Mouse (Mus musculus) monocyte, adult 5-6 weeks (primary cell): Measurements from ENCODE around the gene Rab8b. TPM values are rescaled to one million over a fixed set of nuclear protein-coding genes. Genes with fewer than 3 reads are reported as not detected.
"Not testable (repeated sequence)": the region's sequence is repeated elsewhere in the genome, so short reads cannot be mapped to it uniquely, and the experiment has no call there.

Experiments used
- ATAC-seq: fragments of 153-309, 156-312 bp; replicated peaks from 2 replicates; pipeline ENCODE4 v1.8.0; 2017; ENCODE audit warnings: mild to moderate bottlenecking; ENCODE audit not compliant: low TSS enrichment, insufficient number of reproducible peaks, severe bottlenecking, poor library complexity, low FRiP score
- total RNA-seq: library from RNA; stranded (forward); fragments of 200-1000, 200-491, 200-594 nt; gene quantifications from 3 replicates; pipeline ENCODE4 v1.2.3, GENCODE M21; 2017

The Rab8b gene
- total RNA-seq, 1 experiment from 2014 or later, result 179 TPM

DNA sequence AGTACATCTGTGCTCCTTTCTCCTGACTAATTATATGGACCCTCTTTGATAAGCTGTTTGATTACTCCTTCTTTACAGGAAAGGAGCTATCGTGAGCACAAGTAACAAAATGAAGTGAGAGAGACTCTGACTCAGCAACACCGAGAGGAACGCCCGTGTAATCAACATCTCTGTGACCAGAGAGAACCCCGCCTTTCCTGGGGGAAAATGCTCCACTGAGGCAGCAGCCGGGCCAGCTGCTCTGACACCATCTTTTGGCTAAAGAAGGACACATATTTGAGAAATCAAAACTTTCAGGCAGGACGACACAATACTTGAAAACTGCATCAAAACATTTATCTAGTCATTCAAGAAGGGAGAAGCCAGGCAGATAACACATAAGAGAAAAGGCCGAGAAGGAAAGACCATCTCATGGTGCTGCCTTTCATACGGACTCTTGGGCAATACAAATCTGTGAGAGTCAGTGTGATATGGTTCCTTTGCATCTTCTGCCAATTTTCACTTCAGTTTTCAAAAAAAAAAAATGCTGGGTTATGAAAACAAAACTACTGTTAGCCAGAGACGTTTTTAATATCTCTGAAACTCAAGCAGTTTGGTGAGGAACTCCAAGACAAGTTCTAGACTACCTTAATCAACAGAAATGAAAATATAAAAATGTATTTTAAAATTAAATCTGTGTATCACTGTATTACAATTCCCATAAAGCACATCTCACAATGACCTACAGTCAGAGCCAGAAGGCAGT lies 24.3 kb downstream of the Rab8b start:
- ATAC-seq, result no peak

DNA sequence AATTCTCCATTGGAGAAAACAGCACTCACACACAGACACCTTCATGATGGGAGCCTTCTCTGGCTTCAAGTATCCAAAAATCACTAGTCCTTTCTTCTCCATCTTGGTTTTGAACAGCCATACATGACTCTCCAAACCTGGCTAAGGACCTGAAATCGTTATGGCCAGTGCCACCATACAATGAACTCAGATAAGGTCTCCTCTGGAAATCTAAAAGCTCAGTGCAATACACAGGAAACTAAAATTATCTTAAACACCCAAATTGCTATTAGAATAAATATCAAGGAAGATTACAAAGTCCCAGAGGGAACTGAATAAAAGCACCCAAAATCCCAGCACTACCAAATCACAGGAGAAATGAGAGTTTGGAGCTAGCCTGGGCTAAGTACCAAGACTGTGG lies 25.1 kb downstream of the Rab8b start:
- ATAC-seq, result no peak

DNA sequence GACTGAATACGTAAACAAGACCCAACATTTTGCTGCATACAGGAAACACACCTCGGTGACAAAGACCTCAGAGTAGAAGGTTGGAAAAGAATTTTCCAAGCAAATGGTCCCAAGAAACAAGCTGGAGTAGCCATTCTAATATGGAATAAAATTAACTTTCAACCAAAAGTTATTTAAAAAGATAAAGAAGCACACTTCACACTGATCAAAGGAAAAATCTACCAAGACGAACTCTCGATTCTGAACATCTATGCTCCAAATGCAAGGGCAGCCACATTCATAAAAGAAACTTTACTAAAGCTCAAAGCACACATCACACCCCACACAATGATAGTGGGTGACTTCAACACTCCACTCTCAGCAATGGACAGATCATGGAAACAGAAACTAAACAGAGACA lies 27.0 kb downstream of the Rab8b start:
- not testable (repeated sequence) for ATAC-seq

DNA sequence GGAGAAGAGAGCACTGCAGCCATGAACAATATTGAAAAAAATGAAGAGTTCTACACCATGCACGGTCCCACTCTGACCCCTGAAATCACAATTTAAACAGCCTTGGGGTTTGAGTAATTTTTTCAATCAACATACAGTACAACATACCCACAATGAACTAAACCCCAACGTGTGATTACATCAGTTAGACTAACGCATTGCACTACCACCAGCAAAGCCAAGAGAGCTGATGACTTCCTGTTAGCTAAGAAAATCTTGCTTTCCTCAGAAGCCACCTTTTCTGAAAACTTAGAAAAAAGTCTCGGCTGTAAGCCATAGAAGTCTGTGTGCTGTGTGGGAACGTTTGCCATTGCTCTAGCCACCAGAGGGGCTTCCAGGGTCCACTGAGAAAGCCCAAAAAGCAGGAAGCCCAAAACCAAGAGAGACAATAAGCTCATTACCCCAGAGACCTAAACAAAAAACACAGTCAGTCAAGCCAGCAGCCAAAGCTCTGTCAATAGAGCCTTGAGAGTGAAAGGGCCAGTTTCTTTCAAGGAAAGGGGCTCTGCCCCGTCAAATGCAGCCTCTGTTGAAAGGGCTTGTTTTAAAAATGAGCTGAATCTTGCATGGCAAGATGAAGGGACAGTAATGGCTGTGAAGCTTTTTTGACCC lies 31.4 kb downstream of the Rab8b start:
- ATAC-seq, result no peak

DNA sequence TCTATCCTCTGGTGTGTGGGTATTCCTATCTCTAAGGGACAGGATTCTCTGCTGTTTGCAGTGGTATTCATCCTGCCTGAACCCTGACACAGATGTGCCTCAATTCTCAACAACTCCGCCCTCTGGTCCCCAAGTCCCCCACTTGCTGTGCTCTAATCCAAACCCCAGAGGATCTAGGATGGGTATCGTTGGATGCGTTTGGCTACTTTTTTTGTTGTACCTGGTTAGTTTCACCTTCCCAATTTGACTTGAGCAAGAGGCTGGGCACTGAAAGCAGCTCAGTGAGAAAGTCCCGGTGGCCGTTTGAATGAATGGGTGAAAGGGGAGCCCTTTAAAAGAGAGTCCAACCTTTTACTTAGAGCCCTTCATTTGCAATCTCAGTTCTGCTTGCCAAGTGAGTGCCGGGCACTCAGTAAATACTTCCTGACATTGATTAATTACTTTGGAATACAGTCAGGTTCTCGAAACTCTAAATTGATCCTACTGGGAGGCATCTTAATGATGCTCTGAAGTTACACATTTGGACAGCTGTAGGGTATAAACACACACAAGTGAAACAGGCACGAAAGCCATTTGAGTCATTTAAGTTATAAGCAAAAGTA lies 32.1 kb downstream of the Rab8b start:
- ATAC-seq, result no peak

DNA sequence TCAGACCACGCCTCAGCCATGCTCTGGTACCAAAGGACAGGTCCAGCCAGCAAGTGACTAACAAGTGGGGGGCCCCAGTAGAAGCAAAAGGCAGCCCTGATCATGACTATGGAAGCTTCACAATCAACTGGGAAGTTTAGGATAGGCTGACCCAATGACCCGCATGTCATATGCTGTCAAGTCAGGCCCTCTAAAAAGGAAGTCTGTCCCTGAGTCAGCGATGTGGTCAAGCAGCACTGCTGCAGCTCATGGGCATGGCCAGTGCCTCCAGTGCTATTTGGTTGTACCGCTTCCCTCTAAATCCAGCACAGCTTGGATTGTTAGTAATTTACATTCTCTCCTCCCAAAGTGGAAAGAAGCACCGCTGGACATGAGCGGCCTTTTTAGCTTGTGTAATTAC lies 32.7 kb downstream of the Rab8b start:
- ATAC-seq, result peak; percentile 94

DNA sequence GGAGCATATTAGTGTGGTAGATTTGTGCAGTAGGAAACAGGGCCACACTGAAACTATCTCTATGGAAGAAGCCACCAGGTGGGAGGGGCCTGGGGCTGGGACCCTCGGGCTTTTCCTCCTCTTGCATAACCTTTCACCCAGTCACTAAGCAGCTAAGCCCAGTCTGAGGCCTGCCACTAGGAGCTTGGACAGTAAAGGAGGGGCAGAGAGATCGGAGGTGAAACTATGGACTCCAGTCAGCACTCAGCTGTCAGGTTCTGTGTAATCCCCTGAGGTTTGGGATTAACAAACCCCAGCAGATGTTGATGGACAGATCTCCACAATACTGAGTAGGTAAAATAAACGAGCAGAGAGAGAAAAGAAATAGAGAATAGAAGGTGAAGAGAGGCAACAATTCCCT lies 33.1 kb downstream of the Rab8b start:
- ATAC-seq, result no peak

DNA sequence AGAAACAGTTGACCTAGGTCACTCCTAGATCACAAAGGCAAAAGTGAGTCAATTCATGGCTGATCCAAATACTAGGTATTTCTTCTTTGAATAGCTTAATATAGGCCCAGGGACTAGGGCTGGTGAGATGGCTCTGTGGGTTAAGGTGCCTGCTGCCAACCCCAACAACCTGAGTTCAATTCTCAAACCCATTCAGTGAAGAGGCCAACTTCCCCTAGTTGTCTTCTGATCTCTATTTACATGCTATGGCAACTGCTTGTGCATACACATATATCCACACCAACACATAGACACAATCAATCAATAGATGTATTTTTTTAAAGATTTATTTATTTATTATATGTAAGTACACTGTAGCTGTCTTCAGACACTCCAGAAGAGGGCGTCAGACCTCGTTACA lies 34.9 kb downstream of the Rab8b start:
- no peak for ATAC-seq

DNA sequence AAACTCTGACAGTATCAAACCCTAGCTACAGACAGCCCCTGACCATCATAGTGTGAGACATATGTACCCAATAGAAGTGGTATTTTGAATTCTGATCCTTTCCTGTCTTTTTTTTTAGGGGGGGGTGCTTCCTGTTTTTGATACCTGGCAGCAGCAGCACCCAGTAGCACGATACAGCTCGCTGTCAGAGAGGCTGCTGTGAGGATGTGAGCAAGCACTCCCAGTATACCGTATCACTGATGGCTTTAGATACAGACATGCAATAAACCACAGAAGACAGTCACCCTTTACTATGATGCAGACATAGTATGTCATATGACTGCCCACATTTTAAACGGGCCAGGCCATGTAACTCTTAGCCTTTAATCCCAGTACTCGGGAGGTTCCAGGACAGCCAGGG lies 36.0 kb downstream of the Rab8b start:
- ATAC-seq, result no peak

DNA sequence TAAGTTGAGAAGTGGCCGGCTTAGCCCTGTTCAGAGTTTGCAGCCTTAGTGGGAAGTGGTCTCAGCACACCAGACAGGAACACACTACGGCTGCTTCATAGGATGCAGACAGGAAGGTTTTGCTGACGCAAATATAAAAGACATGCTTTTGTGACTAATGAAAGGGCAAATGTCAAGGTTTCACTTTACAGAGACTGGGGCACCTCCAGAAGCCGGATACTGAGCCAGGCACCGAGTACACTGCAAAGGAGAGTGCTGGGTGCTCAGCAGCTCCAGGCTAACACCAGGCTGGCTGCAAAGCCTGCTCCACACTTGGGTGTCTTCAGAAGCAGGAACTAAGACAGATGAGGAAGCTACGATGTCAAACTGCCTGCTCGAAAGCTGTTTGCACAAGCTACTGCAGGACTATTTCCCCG lies 37.1 kb downstream of the Rab8b start:
- peak; percentile 64 for ATAC-seq

DNA sequence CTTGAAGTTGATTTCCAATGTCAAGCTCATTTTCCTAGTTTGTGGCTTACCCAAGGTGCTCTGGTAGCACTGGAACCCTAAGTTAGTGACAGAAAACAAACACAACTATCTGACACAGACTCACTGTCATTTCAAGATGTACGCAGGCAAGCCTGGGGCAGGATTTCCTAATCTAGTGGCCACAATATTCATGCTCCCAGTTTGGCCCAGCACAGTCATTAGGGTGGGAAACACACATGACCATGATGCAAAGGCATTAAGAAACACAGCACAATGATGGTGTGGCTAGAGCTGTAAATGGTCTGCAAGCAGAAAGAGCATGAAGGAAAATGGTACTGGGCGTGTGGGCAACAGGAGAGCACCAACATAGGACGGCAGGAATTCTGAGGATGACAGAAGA lies 37.6 kb downstream of the Rab8b start:
- ATAC-seq, result no peak

DNA sequence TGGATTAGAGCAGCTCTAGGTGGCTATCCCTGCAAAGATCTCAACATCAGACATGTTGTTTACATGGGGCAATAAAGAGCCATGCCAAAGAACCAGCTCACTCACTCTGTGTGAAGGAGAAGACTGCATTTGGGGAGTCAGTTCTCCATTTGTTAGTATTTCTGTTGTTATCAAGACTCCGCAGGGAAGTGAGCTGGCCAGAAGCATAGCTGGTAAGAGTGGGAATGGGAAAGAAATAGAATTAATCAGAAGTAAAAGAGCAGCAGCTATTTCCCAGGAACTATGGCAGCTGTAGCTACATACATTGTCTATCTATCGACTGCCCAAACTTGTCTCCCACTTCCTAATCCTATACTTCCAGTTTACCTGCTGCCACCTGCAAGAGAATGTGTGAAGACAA lies 38.7 kb downstream of the Rab8b start:
- ATAC-seq, result no peak

DNA sequence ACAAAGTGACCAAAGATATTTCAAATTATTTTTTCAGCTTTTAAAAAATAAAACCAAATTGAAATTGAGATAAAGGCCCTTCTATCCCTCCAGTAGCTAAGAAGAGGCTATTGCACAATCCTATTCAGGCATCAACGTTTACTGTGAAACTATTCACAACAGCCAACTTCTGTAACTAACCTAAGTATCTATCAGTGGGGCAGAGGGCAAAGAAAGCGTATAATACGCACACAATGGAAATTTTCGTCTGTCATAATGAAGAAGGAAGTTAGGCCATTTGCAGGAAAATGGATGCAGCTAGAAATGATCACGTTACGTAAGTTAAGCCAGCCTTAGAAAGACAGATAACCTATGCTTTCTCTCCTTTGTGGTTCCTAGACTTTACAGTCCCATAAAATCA lies 40.0 kb downstream of the Rab8b start:
- peak; percentile 70 for ATAC-seq

DNA sequence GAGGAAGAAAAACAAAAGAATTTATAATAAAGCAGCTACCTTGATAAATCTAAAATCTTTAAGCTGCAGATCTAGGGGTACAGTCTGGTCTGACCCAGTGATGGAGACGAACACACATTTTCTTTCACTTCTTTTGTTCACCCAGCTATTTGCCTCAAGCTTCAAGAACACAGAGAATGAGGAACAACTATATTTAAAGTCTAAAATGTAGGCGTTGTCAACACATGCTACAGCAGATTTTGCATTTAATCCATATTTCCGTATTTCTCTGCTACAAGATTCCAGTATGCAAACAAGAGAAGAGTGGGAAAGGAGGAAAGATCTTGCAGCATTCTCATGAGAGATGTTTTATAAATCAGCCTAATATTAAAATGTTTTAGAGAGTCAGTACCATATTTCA lies 40.6 kb downstream of the Rab8b start:
- no peak for ATAC-seq

DNA sequence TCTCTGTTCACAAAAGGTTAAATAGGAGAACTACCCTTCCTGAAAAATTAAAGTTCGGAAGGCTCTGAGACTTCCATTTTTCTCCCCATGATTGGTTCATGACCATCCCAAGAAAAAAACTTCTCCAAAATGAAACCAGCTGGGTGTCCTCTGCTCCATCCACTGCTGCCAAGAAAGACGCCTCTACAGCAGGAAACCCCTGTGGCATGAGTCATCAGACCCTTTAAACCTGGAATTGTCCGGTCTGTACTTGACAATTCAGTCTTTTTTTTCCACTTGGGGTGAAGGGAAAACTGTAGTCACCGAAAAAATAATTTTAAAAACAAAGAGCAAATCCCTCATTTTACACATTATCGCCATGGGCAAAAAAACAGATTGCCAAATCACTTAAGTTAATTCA lies 42.9 kb downstream of the Rab8b start:
- ATAC-seq, result no peak

DNA sequence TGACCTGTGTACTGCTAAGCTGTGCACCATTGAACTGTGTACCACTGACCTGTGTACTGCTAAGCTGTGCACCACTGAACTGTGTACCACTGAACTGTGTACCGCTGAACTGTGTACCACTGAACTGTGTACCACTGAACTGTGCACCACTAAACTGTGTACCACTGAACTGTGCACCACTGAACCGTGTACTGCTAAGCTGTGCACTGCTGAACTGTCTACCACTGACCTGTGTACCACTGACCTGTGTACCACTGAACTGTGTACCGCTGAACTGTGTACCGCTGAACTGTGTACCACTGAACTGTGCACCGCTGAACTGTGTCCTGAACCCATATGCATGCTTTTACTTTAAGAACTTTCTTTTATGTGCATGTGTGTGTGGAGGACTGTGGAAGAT lies 45.2 kb downstream of the Rab8b start:
- ATAC-seq, result peak; percentile 41; the same call in 1 of the 2 replicates

DNA sequence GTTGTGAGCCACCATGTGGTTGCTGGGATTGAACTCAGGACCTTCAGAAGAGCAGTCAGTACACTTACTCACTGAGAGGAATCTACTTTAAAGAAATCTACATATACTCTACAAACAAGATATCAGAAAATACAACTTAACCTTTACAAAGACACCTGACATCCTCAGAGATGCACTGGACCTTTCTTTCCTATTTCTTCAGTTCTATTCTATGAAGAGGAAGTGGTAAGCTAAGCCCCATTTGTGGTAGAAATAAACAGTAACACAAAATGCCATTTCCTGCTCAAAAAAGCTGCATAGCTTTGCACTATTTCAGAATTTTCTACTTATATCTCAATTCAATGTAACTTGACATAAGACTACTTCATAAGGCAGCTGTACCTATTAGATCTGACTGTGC lies 46.0 kb downstream of the Rab8b start:
- peak; percentile 65; the same call in 1 of the 2 replicates for ATAC-seq

DNA sequence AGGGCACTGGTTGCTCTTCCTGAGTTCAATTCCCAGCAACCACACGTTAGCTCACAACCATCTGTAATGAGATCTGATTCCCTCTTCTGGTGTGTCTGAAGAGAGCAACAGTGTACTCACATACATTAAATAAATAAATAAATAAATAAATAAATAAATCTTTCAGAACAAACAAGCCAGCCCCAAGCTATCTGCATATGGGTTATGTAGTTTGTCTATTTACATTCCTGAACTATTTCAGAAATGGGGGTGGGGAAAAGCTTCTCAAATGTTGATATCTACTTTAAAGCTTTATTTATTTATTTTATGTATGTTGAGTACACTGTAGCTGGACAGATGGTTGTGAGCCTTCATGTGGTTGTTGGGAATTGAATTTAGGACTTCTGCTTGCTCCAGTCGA lies 46.5 kb downstream of the Rab8b start:
- not testable (repeated sequence) for ATAC-seq

DNA sequence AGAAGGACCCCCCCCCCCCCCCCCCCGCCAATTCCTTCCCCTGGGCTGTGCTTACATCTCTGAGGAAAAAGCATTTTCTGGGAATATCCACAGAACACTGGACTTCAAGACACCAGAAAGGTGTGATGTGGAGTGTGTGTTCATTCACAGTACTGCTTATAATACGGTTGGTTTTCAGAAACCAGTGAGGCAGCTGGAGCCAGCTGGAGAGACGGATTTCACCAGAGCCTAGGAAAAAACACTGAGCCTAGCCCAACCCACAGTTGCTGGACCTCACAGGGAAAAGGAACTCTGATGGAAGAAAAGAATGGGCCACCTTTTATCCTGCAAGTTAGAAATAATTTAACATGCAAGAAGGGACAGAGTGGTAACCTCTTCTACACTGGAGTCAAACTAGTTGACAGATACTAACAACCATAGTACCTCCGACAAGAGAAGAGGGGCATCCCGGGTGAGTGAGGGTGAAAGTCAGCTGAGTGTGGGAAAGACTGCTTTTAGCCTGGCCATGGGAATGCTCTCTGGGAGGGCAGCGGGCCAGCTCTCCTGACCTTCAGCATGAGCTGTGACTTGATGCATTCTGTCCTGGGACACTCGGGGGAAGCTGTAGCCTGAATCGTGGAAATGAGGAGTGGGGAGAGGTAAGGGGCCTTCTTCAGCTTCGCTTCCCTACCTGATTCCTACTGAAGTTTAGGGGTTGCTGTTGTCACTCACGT lies 47.3 kb downstream of the Rab8b start:
- ATAC-seq, result no peak
